Mouse (Mus musculus) liver, adult 2 months (tissue): ENCODE data around the gene Tgm5. TPM values are rescaled to one million over a fixed set of nuclear protein-coding genes. Genes with fewer than 3 reads are reported as not detected.

Experiments
- DNase-seq: peaks from one replicate; pipeline ENCODE4 v3.0.0-alpha.2; 2011; ENCODE audit warnings: low read depth, low spot score; ENCODE audit errors: extremely low read depth
- H3K27ac ChIP-seq: fragments of 200-500 bp; replicated peaks from 2 replicates; pipeline ENCODE4 v1.5.1; 2012; ENCODE audit warnings: low read depth, mild to moderate bottlenecking, control low read depth, inconsistent platforms, low read length; ENCODE audit not compliant: insufficient read depth
- H3K27me3 ChIP-seq: fragments of 200-500 bp; 2 replicates; pipeline ENCODE4 v1.6.1; 2012; ENCODE audit warnings: mild to moderate bottlenecking, moderate library complexity, low read length, inconsistent platforms; ENCODE audit not compliant: control insufficient read depth, insufficient read depth
- H3K36me3 ChIP-seq: fragments of 200-500 bp; 2 replicates; pipeline ENCODE4 v1.6.1; 2012; ENCODE audit warnings: low read length, inconsistent platforms; ENCODE audit not compliant: control insufficient read depth, insufficient read depth
- H3K4me1 ChIP-seq: fragments of 200-500 bp; 2 replicates; pipeline ENCODE4 v1.6.1; 2011; ENCODE audit warnings: low read length; ENCODE audit not compliant: control insufficient read depth, insufficient read depth
- H3K4me3 ChIP-seq: fragments of 200-500 bp; 2 replicates; pipeline ENCODE4 v1.5.1; 2011; ENCODE audit warnings: low read depth, mild to moderate bottlenecking, control low read depth, low read length, moderate library complexity; ENCODE audit not compliant: insufficient read depth
- H3K79me2 ChIP-seq: fragments of 200-500 bp; 2 replicates; pipeline ENCODE4 v1.6.1; 2012; ENCODE audit warnings: inconsistent platforms, mild to moderate bottlenecking, low read length, moderate library complexity; ENCODE audit not compliant: control insufficient read depth, insufficient read depth
- H3K9ac ChIP-seq: fragments of 200-500 bp; 2 replicates; pipeline ENCODE4 v1.6.1; 2012; ENCODE audit warnings: low read depth, mild to moderate bottlenecking, control low read depth, inconsistent platforms, low read length
- CTCF ChIP-seq: fragments of 200-500 bp; IDR thresholded peaks from 2 replicates; pipeline ENCODE4 v1.5.1; 2011; ENCODE audit warnings: low read depth, low read length, control low read depth
- POLR2A ChIP-seq: fragments of 200-500 bp; IDR thresholded peaks from 2 replicates; pipeline ENCODE4 v1.6.1; 2011; ENCODE audit warnings: low read length, control low read depth; ENCODE audit not compliant: insufficient read depth; ENCODE audit errors: extremely low read depth
- WGBS: fragments of 180-500 bp; shearing (Covaris S2); methylation state at CpG from one replicate; pipeline ENCODE4 v1.1.7; 2018; 5-methylcytosine and 5-hydroxymethylcytosine counted together
- polyA plus RNA-seq: library from polyadenylated mRNA; depleted of rRNA; stranded (reverse); fragments of >200 nt; gene quantifications from 2 replicates; pipeline ENCODE4 v1.2.3, GENCODE M21; 2012
- total RNA-seq: library from RNA; depleted of rRNA; stranded (reverse); fragments of >200 nt; gene quantifications from 2 replicates; pipeline ENCODE4 v1.2.3, GENCODE M21; 2014

Tgm5 gene
- total and polyA plus RNA-seq, 2 experiments, result not detected

DNA sequence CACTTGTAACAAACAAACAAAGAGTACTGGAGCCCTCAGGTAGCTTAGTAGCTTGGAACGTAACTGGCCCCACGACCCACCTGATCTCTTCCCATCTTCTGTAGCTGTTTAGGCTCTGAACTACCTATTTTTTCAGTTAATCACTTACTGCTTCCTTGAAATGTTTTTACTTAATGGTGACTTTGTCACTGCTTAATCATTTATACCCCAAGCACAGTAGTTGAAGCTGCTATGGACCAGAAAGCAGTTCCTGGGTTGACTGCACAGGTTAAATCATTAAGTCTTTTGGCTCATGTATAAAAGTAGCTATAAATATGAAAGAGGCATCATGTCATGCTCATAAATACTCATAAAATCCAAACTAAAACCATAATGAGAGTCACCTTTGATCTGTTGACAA is 29.8 kb upstream of the Tgm5 start:
- no peak overlapping the region for H3K4me3 ChIP-seq
- H3K4me1 ChIP-seq, result no peaks in the 10 kb centered on the region
- no peaks in the 10 kb centered on the region for H3K79me2 ChIP-seq
- no peak overlapping the region for H3K27ac ChIP-seq
- no peak for TF ChIP-seq CTCF
- no peak for TF ChIP-seq POLR2A
- 83% methylated on average over 2 of the region's 2 CpGs for WGBS
- DNase-seq, result no peak
- no peak overlapping the region for H3K9ac ChIP-seq
- H3K27me3 ChIP-seq, result no peaks in the 10 kb centered on the region
- H3K36me3 ChIP-seq, result no peaks in the 10 kb centered on the region

DNA sequence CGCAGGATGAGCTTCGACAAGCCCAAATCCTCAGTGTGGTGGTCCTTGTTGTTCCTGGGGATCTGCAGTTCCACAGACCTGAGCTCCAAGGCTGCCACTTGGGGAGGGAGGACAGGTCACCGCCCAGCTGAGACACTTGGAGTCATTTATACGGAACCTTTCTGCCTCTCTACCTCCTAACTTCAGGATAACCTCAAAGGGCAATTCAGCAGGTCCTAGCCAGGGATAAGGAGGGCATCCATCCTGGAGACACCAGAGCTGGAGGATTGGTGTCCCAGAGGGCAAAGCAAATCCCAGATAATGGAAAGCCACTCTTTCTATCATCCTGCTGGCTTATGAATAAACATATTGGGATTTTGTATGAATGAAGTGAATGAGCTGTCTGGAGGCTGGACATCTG is 24.1 kb upstream of the Tgm5 start, which contains the start of gene Tgm7:
TSS of gene Tgm7 (minus strand) at position 101 of the 400 bp plus-strand sequence.
- no peaks in the 10 kb centered on the region for H3K79me2 ChIP-seq
- no peak within 1 kb of the TSS for H3K9ac ChIP-seq
- H3K36me3 ChIP-seq, result no peaks in the 10 kb centered on the region
- no peaks in the 10 kb centered on the region for H3K4me1 ChIP-seq
- DNase-seq, result no peak
- WGBS, result 88% methylated on average over 4 of the region's 4 CpGs
- H3K27me3 ChIP-seq, result no peaks in the 10 kb centered on the region
- H3K27ac ChIP-seq, result no peak within 1 kb of the TSS
- no peak within 1 kb of the TSS for H3K4me3 ChIP-seq
- TF ChIP-seq CTCF (no peak), POLR2A (no peak)

GRCm38 (mm10) chr2:121105940-121106339 is 20.3 kb upstream of the Tgm5 start:
- no peaks in the 10 kb centered on the region for H3K79me2 ChIP-seq
- DNase-seq, result peak; percentile 31
- no peak overlapping the region for H3K4me3 ChIP-seq
- H3K27ac ChIP-seq, result no peak overlapping the region
- H3K9ac ChIP-seq, result no peak overlapping the region
- no peaks in the 10 kb centered on the region for H3K27me3 ChIP-seq
- no peaks in the 10 kb centered on the region for H3K4me1 ChIP-seq
- no peak for TF ChIP-seq CTCF
- no peak for TF ChIP-seq POLR2A
- no peaks in the 10 kb centered on the region for H3K36me3 ChIP-seq

DNA sequence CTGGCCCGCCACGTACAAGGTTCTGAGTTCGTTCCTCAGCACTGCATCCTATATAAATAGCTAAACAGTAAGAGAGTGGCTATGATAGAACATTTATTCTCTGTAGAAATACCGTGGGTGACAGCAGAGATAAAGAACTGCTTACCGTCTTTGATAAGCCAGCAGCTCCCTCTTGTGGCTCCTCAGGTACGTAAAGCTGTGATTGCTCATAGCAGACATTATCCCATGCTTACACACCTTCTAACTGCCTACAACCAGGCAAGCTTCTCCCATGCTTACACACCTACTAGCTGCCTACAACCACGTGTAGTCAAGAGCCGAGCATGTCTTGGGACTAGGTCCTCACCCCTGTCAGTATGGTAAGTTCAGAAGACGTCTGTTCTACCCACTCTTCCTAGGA is 16.4 kb upstream of the Tgm5 start:
- Histone ChIP-seq H3K9ac (no peak overlapping the region), H3K27me3 (no peaks in the 10 kb centered on the region), H3K4me1 (no peaks in the 10 kb centered on the region), H3K4me3 (no peak overlapping the region), H3K36me3 (no peaks in the 10 kb centered on the region), H3K27ac (no peak overlapping the region), H3K79me2 (no peaks in the 10 kb centered on the region)
- WGBS, result 24% methylated on average over 9 of the region's 9 CpGs
- TF ChIP-seq POLR2A (no peak), CTCF (peak; percentile 48)
- DNase-seq, result peak; percentile 55

GRCm38 (mm10) chr2:121089751-121090150 is 4.1 kb upstream of the Tgm5 start:
- TF ChIP-seq CTCF (no peak), POLR2A (no peak)
- Histone ChIP-seq H3K79me2 (no peaks in the 10 kb centered on the region), H3K9ac (no peak overlapping the region), H3K4me3 (no peak overlapping the region), H3K27ac (no peak overlapping the region), H3K27me3 (no peaks in the 10 kb centered on the region), H3K4me1 (no peaks in the 10 kb centered on the region), H3K36me3 (no peaks in the 10 kb centered on the region)
- WGBS, result 74% methylated on average over 4 of the region's 4 CpGs
- DNase-seq, result no peak

DNA sequence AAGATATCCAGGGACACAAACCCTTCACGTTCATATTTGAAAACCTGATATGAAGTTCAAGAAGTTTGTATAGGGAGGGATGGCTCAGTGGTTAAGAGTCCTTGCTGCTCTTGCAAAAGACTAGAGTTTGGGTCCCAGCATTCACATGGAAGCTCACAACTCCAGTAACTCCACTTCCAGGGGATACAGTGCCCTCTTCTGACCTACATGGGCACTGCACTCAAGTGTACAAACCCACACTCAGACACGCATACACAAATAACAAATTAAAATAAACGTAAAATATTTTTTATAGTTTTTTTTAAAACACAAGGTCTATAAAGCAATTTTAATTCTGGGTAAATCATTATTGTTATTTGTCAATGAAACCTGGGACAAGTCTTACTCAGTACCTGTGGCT is 2.9 kb upstream of the Tgm5 start:
- H3K27me3 ChIP-seq, result no peaks in the 10 kb centered on the region
- H3K27ac ChIP-seq, result no peak overlapping the region
- WGBS, result 93% methylated on average over 3 of the region's 3 CpGs
- TF ChIP-seq CTCF (no peak; the same call in 1 of the 2 replicates), POLR2A (no peak)
- no peak overlapping the region for H3K4me3 ChIP-seq
- no peak for DNase-seq
- no peaks in the 10 kb centered on the region for H3K4me1 ChIP-seq
- no peak overlapping the region for H3K9ac ChIP-seq
- H3K79me2 ChIP-seq, result no peaks in the 10 kb centered on the region
- no peaks in the 10 kb centered on the region for H3K36me3 ChIP-seq
